Mouse (Mus musculus) ZHBTc4 (cell line): ENCODE measurements at regions not wholly inside any gene's neighbourhood (a gene's known extent, or its start where the extent isn't known, plus 50 kb on each side); places are given as distances from the start of the nearest gene placed in this dataset.

Source experiments
- DNase-seq: peaks from one replicate; pipeline ENCODE4 v3.0.0-alpha.2; 2011; ENCODE audit warnings: low read depth, low spot score

- DNase-seq: peak; percentile 69
These were observed 237.1 kb upstream of the Mpped2 start for GRCm38 (mm10) chr2:106455972-106456371.

GRCm38 (mm10) chr2:106458003-106458402, 235.1 kb upstream of the Mpped2 start:
- no peak for DNase-seq

GRCm38 (mm10) chr2:106461021-106461420, 232.0 kb upstream of the Mpped2 start:
- peak; percentile 27 for DNase-seq

GRCm38 (mm10) chr2:106461490-106461889, 231.6 kb upstream of the Mpped2 start:
- DNase-seq: no peak

GRCm38 (mm10) chr2:106461973-106462637, 231.0 kb upstream of the Mpped2 start:
- no peak for DNase-seq

GRCm38 (mm10) chr2:106465055-106465454, 228.0 kb upstream of the Mpped2 start:
- no peak for DNase-seq

GRCm38 (mm10) chr2:106465831-106466230, 227.2 kb upstream of the Mpped2 start:
- DNase-seq: peak; percentile 95

- DNase-seq: no peak
These were observed 223.9 kb upstream of the Mpped2 start for GRCm38 (mm10) chr2:106469196-106469595.

- DNase-seq: no peak
These were observed 219.6 kb upstream of the Mpped2 start for GRCm38 (mm10) chr2:106473458-106473857.

GRCm38 (mm10) chr2:106477991-106478390, 215.1 kb upstream of the Mpped2 start:
- DNase-seq: no peak

GRCm38 (mm10) chr2:106487335-106488082, 205.6 kb upstream of the Mpped2 start:
- no peak for DNase-seq

GRCm38 (mm10) chr2:106498735-106499134, 194.3 kb upstream of the Mpped2 start:
- DNase-seq: no peak

- DNase-seq: no peak
These were observed 193.7 kb upstream of the Mpped2 start for GRCm38 (mm10) chr2:106499227-106499928.

- DNase-seq: no peak
These were observed 188.1 kb upstream of the Mpped2 start for GRCm38 (mm10) chr2:106504933-106505420.

GRCm38 (mm10) chr2:106511889-106512288, 181.2 kb upstream of the Mpped2 start:
- DNase-seq: no peak

- no peak for DNase-seq
These were observed 180.6 kb upstream of the Mpped2 start for GRCm38 (mm10) chr2:106512338-106513024.

- DNase-seq: no peak
These were observed 180.1 kb upstream of the Mpped2 start for GRCm38 (mm10) chr2:106513025-106513386.

GRCm38 (mm10) chr2:106517224-106517623, 175.8 kb upstream of the Mpped2 start:
- no peak for DNase-seq

- no peak for DNase-seq
These were observed 170.1 kb upstream of the Mpped2 start for GRCm38 (mm10) chr2:106522961-106523360.

- DNase-seq: peak; percentile 91
These were observed 166.1 kb upstream of the Mpped2 start for GRCm38 (mm10) chr2:106527008-106527407.

- no peak for DNase-seq
These were observed 163.8 kb upstream of the Mpped2 start for GRCm38 (mm10) chr2:106529247-106529646.

GRCm38 (mm10) chr2:106529746-106530145, 163.3 kb upstream of the Mpped2 start:
- no peak for DNase-seq
